Mouse (Mus musculus) activated CD4-positive, CD25-positive, alpha-beta regulatory T cell, adult 4 months (primary cell): ENCODE measurements around the gene Snrnp200. TPM values are rescaled to one million over a fixed set of nuclear protein-coding genes. Genes with fewer than 3 reads are reported as not detected.
A peak's percentile ranks its signal among the peaks of the same experiment; 100 is the strongest.
"Not testable (repeated sequence)": the region's sequence is repeated elsewhere in the genome, so short reads cannot be mapped to it uniquely, and the experiment has no call there.

Experiments used
- ATAC-seq: one replicate; pipeline ENCODE4 v1.8.0; 2017
- polyA plus RNA-seq, 2 experiments: library from polyadenylated mRNA; unstranded; fragments of 100-300 nt; shearing (Covaris generic); gene quantifications; one replicate each; pipeline ENCODE4 v1.2.1; 2017

The Snrnp200 gene
- 10 to 100 TPM; 34.2 to 51.7 TPM for polyA plus RNA-seq

- ATAC-seq: peak; percentile 94
These were observed at the start of gene Snrnp200, which contains the start of gene 1810024B03Rik for GRCm38 (mm10) chr2:127207547-127208451. Gene Snrnp200, plus strand, starts transcription at chr2:127208386. Gene 1810024B03Rik, minus strand, starts transcription at chr2:127208280.

DNA sequence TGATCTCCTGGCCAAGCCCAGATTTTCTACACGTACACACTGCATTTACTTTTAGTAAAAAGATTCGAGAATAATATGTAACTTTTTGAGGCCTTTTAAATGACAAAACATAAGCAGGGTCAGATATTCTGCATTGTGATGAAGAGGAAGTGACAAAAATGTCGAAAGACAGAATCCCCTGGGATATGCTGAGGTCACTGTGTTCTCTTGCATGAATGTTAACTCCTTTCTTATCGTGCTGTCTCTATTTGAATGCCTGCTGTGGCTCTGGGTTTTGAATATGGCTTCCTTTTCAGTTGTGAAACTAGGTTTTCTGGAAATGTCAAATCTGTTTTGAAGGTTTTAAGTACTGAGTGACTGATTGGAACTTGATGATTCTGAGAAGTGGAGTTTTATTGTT lies 42.5 kb upstream of the Snrnp200 start:
- ATAC-seq: no peak

DNA sequence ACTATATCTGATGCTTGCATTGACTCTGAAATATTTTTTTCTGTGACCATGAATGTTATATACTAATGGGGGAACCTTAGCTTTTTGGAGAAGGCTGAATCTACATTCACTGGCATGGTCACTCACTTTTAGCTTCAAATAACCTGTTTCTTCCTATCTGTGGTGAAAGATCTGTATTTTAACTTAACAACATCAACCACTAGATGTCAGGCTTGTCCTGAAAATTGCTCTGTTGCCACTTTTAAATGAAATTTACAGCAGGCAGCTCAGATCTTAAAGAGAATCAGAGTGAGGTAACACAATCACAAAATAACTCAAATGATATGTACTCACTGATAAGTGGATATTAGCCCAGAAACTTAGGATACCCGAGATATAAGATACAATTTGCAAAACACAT lies 41.9 kb upstream of the Snrnp200 start:
- peak; percentile 54 for ATAC-seq

GRCm38 (mm10) chr2:127182598-127183381 lies 25.4 kb upstream of the Snrnp200 start:
- ATAC-seq: peak; percentile 100

DNA sequence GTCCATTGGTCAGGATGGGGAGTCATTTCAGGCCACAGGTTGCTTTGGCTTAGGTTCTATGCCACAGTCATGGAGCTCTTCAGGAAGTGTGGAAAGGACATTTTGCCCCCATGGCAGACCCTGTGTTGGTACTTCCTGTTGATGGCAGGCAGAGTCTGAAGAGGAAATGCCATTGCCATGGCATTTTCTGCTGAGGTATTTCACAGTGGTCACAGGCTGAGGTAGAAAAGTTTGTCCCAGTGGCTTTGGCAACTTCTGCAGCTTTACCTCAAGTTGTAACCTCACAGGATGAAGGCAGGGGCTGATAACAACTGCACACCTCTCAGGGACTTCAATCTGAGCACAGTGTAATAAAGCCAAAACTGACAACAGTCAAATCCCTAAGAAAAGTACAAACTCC lies 18.6 kb upstream of the Snrnp200 start:
- no peak for ATAC-seq

GRCm38 (mm10) chr2:127204932-127205331 lies 3.3 kb upstream of the Snrnp200 start:
- no peak for ATAC-seq

GRCm38 (mm10) chr2:127205936-127206335 lies 2.2 kb upstream of the Snrnp200 start:
- ATAC-seq: not testable (repeated sequence)

GRCm38 (mm10) chr2:127206916-127207315 lies 1.3 kb upstream of the Snrnp200 start:
- no peak for ATAC-seq

GRCm38 (mm10) chr2:127208452-127208769 lies 225 bp downstream of the Snrnp200 start:
- no peak for ATAC-seq

- ATAC-seq: no peak
These were observed 2.5 kb downstream of the Snrnp200 start for GRCm38 (mm10) chr2:127210701-127211100.

DNA sequence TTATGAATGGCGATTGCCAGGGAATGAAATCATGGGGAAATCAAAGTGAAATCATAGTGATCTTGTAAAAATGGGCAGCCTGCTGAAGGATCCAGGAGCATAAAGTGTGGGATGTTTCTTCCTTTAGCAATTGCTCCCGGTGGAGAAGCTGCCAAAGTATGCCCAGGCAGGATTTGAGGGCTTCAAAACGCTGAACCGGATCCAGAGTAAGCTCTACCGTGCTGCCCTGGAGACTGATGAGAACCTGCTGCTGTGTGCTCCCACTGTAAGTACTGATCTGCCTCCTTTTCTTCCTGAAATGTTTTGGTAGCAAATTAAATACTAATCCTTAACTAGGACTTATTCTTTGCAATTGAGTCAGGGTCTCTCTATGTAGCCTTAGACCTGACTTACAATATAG lies 9.6 kb downstream of the Snrnp200 start:
- no peak for ATAC-seq

DNA sequence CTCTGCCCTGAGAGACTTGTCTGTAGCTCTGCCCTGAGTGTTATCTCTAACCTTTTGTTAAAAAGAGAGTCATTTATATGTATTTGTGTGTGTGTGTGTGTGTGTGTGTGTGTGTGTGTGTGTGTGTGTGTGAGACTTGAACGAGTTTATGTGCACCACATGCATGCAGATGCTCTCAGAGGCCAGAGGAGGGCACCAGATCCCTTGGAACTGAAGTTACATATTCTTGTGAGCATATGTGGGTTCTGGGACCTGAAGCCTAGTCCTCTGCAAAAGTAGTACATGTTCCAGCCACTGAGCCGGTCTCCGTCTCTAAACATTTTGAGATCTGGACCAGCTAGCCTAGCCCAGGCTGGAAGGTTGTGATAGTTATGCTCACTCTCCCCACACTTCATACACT lies 17.1 kb downstream of the Snrnp200 start:
- ATAC-seq: no peak

- no peak for ATAC-seq
These were observed 29.9 kb downstream of the Snrnp200 start for GRCm38 (mm10) chr2:127237897-127238610.

- no peak for ATAC-seq
These were observed 31.9 kb downstream of the Snrnp200 start for GRCm38 (mm10) chr2:127240065-127240464.

DNA sequence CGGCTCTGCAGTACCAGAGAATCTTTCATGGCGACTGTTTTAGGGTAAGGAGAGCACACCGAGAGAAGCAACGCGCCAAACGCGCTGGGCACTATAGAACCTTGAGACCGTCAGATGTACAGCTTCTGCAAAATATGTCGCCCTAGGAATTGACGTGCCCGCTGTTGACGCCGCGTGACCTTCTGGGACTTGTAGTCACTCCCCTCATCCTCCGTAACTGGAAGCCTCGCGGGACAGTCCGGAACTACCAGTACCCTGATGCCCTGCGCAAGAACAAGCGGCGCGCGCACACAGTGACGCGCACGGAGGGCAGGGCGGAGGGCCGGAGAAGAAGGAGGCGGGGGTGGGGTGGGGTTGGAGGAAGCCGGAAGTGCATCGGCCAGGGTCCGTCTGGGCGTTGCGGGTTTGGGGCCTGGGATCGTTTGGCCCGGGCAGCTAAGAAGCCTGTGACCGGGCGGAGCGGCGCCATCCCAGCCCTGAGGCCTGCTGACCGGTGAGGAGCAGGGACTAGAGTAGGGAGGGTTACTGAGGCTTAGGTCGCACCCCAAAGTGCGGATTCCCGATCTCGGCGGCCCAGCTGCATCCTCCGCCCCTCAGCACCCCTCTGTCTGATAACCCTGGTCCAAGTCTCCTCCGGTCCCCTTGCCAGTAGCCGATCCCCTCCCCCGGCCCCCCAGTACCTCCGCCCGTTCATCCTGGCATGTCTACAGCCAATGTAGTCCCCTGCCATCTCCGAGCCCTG lies 39.6 kb downstream of the Snrnp200 start, which contains the start of the genes Ciao1 and Tmem127:
Gene Ciao1, minus strand, starts transcription at position 225 of the 742 bp plus-strand sequence.
Gene Tmem127, plus strand, starts transcription at position 317 of the 742 bp plus-strand sequence.
- ATAC-seq: peak; percentile 99

GRCm38 (mm10) chr2:127248334-127249004 lies 40.3 kb downstream of the Snrnp200 start:
- ATAC-seq: no peak

DNA sequence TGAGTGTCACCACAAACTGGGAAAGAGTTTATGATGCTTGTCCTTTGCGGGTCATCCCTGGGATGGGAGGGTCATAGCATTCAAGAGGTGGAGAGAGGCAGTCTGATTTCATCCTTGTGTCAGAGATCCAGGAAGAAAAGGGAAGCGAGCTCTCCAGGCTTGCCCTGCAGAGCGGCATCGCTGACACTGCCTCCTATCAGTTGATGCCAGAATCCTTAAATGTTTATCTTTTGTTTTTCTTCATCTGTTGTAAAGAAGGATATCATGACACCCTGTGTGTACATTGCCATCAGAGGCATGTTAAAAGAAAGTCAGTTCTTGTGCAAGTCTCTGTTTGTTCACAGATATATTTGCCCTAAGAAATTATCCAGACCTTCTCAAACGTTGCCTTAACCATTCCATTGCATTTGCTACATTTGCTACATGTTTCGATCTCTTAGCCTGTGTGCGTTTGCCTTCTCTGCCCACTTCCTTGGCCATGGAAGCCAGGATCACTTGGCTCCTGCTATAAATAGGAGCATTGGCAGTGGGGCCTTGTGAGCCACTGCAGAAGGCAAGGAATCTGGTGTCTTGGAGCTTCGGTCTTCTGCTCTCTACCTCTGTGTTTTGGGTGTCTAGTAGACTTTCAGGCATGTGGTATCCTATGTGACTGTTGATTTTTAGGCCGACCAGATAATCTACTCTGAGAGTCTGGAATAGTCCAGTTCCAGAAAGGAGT lies 42.3 kb downstream of the Snrnp200 start:
- ATAC-seq: no peak

DNA sequence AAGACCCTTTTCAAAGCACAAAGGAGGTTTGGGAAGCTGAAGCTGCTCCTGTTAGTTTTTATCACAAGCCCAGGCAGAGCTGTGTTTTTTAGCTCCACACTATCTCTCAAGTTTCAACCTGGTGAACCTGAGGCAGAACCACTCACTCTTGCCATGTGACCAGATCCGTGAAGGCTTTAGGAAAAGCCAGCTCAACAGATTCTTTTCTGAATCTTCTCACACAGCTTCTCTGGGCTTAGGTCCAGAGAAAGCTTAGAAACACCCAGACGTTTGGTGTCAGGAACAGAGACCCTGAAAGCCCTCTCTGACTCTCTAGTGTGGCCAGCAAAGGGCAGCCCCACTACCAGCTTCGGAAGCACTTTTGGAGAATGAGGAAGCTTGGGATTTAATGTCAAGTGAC lies 43.3 kb downstream of the Snrnp200 start:
- no peak for ATAC-seq

DNA sequence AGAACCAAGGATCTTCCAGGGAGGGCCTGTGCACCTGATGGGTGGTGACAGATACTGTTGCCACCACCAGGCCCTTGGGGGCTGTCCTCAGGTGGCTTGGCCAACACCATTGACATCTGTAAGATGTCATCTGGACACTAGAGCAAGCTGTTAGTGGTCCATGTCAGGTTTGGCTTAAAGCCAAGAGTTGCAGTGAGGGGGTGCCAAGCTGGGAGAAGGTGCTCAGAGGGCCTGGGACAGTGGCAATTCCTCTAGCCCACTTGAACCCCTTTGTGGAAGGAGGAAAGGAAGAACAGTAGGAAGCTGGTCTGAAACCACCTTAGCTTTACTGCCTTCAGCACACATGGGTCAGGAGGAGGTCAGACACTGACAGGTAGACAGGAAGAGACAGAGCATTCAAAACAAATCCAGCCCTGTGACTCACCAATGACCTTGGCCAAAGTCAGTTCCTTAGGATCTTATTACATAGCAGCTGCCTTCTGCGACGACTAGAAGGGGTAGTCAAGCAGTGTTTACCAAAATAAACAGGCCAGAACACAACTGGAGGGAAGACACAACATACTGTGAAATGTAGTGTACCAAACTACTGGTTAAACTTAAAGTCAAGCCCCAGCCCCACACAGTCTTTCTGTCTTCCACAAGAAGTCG lies 43.8 kb downstream of the Snrnp200 start:
- no peak for ATAC-seq

DNA sequence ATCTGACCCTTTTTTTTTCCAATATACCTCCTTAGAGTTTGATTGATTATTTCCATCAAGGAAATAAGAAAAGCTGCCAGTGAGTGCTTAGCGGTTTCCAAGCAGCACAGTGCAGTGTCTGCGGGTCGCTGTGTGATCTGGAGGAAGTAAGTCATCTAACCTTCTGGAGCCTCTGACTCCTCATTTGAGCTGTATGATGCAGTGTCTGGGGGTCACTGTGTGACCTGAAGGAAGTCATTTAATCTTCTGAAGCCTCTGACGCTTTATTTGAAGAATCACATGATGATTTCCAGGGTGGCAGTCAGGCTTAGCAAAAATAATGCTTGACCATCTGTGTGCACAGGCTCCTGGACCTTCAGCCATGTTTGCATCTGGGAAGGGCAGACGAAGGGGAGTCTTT lies 44.6 kb downstream of the Snrnp200 start:
- ATAC-seq: no peak
